Mouse (Mus musculus) forebrain, embryonic 14.5 days (tissue): ENCODE results near the gene Gm21477. TPM values are rescaled to one million over a fixed set of nuclear protein-coding genes. Genes with fewer than 3 reads are reported as not detected.
"Not testable (repeated sequence)": the region's sequence is repeated elsewhere in the genome, so short reads cannot be mapped to it uniquely, and the experiment has no call there.

Experiments used
- ATAC-seq: fragments of 200-750 bp; cut with Nextera tagmentation; 2 replicates; pipeline ENCODE4 v1.8.0; 2017; ENCODE audit warnings: mild to moderate bottlenecking, moderate library complexity
- DNase-seq: peaks from one replicate; pipeline ENCODE4 v3.0.0-alpha.2; 2015; ENCODE audit warnings: low spot score
- H3K27ac ChIP-seq: fragments of 300-500 bp; sonication (generic); 2 replicates; pipeline ENCODE4 v1.5.1; 2014; ENCODE audit warnings: low read depth, mild to moderate bottlenecking, control low read depth, low read length, moderate library complexity
- H3K27me3 ChIP-seq: fragments of 300-500 bp; sonication (generic); replicated peaks from 2 replicates; pipeline ENCODE4 v1.6.1; 2014; ENCODE audit warnings: low read length, control low read depth, mixed read lengths; ENCODE audit not compliant: control insufficient read depth, insufficient read depth
- H3K36me3 ChIP-seq: fragments of 300-500 bp; sonication (generic); 2 replicates; pipeline ENCODE4 v1.6.1; 2014; ENCODE audit warnings: low read length, control low read depth; ENCODE audit not compliant: control insufficient read depth, insufficient read depth
- H3K4me1 ChIP-seq: fragments of 300-500 bp; sonication (generic); 2 replicates; pipeline ENCODE4 v1.6.1; 2014; ENCODE audit warnings: antibody characterized with exemption, low read length, control low read depth; ENCODE audit not compliant: control insufficient read depth, insufficient read depth
- H3K4me2 ChIP-seq: fragments of 300-500 bp; sonication (generic); 2 replicates; pipeline ENCODE4 v1.6.1; 2014; ENCODE audit warnings: mild to moderate bottlenecking, control low read depth, low read length
- H3K4me3 ChIP-seq: fragments of 300-500 bp; sonication (generic); 2 replicates; pipeline ENCODE4 v1.5.1; 2014; ENCODE audit warnings: low read depth, low read length, control low read depth
- H3K9ac ChIP-seq: fragments of 300-500 bp; sonication (generic); 2 replicates; pipeline ENCODE4 v1.6.1; 2014; ENCODE audit warnings: mild to moderate bottlenecking, low read length, control low read depth, moderate library complexity
- H3K9me3 ChIP-seq: fragments of 300-500 bp; sonication (generic); replicated peaks from 2 replicates; pipeline ENCODE4 v1.6.1; 2016; ENCODE audit warnings: low read length, control low read depth, mixed read lengths; ENCODE audit not compliant: control insufficient read depth
- WGBS: fragments of 180-500 bp; shearing (Covaris S2); extraction: QIAGEN DNeasy Blood & Tissue Kit; methylation state at CpG from one replicate; pipeline ENCODE4 v1.1.7; 2014; 5-methylcytosine and 5-hydroxymethylcytosine counted together
- polyA plus RNA-seq: library from polyadenylated mRNA; unstranded; fragments of >200 nt; fragmentation: Nextera tagmentation; extraction: Ambion mirVana; gene quantifications from 2 replicates; pipeline ENCODE4 v1.2.1, GENCODE M21; 2014

Gene Gm21477
- polyA plus RNA-seq, result not detected in 2 replicates

DNA sequence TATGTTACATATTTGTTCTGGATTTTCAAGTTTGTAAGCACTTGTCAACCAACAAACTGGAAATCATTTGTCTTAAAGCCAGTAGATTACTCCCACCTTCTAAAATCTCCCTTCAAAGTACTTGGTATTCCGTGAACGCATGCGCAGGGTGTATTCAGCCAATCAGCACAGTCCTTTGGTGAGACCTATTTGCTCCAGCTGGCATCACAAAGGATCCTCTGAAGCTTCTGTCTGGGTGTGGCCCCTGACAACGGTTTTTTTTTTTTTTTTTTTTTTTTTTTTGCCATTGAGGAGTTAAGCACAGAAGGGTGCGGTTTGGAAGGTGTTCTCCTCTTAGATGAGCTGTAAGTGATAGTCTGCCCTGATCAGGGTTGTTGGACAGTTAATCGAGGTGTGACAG is at the start of gene Gm21477:
Gene Gm21477, plus strand, starts transcription at position 301 of the 400 bp plus-strand sequence.
- not testable (repeated sequence) for H3K9me3 ChIP-seq, H3K9ac ChIP-seq, H3K27me3 ChIP-seq, DNase-seq, H3K4me1 ChIP-seq, H3K36me3 ChIP-seq, H3K27ac ChIP-seq, H3K4me3 ChIP-seq, H3K4me2 ChIP-seq, ATAC-seq
- no CpG with 5 or more reads among the region's 6 CpGs for whole genome bisulfite sequencing
